Mouse (Mus musculus): ENCODE results near the gene Prrt1.

DNA sequence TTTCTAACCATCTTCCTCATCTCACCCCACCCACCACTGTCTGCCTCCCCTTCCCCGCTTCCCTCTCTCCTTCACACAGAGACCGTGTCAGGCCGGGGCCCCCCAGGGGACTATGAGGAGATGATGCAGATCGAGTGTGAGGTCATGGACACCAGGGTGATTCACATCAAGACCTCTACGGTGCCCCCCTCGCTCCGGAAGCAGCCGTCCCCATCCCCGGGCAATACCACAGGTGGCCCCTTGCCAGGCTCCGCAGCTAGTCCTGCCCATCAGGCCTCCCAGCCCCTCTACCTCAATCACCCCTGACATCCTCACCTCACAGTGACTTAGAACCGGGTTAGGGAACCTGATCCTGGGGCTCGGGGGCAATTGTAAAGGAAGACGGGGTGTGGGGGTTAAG, 25.1 kb downstream of the Prrt1 start:
- TF ChIP-seq USF1 (IDR thresholded peaks at IDR 0.05; ENCODE audit: low read depth, low read length) (no peak), ZKSCAN1 (IDR thresholded peaks at IDR 0.05; ENCODE audit: low read depth, low read length) (no peak), CTCF (IDR thresholded peaks at IDR 0.05 in 2 of 3, conservative IDR thresholded peaks at IDR 0.05 in 1 of 3; ENCODE audit: control insufficient read depth in 1 of 3, insufficient read depth in 1 of 3, low read depth in 2 of 3, low read length in 3 of 3, poor library complexity in 1 of 3, severe bottlenecking in 1 of 3) (no peak), MAX (IDR thresholded peaks at IDR 0.05; ENCODE audit: low read length) (no peak), RCOR1 (IDR thresholded peaks at IDR 0.05; ENCODE audit: low read depth, low read length) (no peak), POLR2A (IDR thresholded peaks at IDR 0.05; ENCODE audit: control insufficient read depth in 1 of 2, insufficient read depth in 1 of 2, low read depth in 1 of 2, low read length in 2 of 2, poor library complexity in 1 of 2) (no peak), EP300 (IDR thresholded peaks at IDR 0.05; ENCODE audit: low read depth in 1 of 2, low read length in 2 of 2) (no peak)

All from MEL (cell line).